7 mouse cellular contexts compared by ENCODE assay signal in genomic region chr4:118489717-118490132, GRCm38 (mm10). TPM values are rescaled to one million over a fixed set of nuclear protein-coding genes. Genes with fewer than 3 reads are reported as not detected.
DNase-seq lines count a peak whose midpoint lies in the region; ATAC-seq and TF ChIP-seq lines count a peak whose summit lies in the region.

Gene Tie1 (minus strand): TSS chr4:118490061.

- H3K9ac ChIP-seq in embryonic facial prominence, embryonic 14.5 days (ENCODE audit: low read depth, low read length): no peak within 1 kb of the TSS
- H3K9ac ChIP-seq in heart, postnatal 0 days (replicated peaks; ENCODE audit: low read depth, low read length): no peak within 1 kb of the TSS

- peak within 1 kb of the TSS; percentile 14; the same call in 1 of the 2 replicates for H3K4me2 ChIP-seq in embryonic facial prominence, embryonic 14.5 days (ENCODE audit: low read depth, low read length)
- peak within 1 kb of the TSS; percentile 55 for H3K4me2 ChIP-seq in heart, postnatal 0 days (ENCODE audit: low read depth, low read length)

- TF ChIP-seq EP300 in heart, postnatal 0 days (IDR thresholded peaks at IDR 0.05; ENCODE audit: low read depth): peak; percentile 88

- WGBS in embryonic facial prominence, embryonic 14.5 days: 84% methylated on average over 8 of the region's 8 CpGs
- WGBS in heart, postnatal 0 days: 56% methylated on average over 8 of the region's 8 CpGs

- no peak within 1 kb of the TSS for H3K27ac ChIP-seq in embryonic facial prominence, embryonic 14.5 days (replicated peaks; ENCODE audit: low read depth, low read length)
- peak within 1 kb of the TSS; percentile 67 for H3K27ac ChIP-seq in heart, postnatal 0 days (ENCODE audit: low read depth)

- H3K4me1 ChIP-seq in embryonic facial prominence, embryonic 14.5 days (ENCODE audit: control insufficient read depth, insufficient read depth, low read length): no peaks in the 10 kb centered on the region
- no peaks in the 10 kb centered on the region for H3K4me1 ChIP-seq in heart, postnatal 0 days (ENCODE audit: control insufficient read depth, insufficient read depth)

- H3K36me3 ChIP-seq in embryonic facial prominence, embryonic 14.5 days (ENCODE audit: control insufficient read depth, insufficient read depth, low read length): no peaks in the 10 kb centered on the region
- no peaks in the 10 kb centered on the region for H3K36me3 ChIP-seq in heart, postnatal 0 days (replicated peaks; ENCODE audit: control insufficient read depth, insufficient read depth, low read length)

- DNase-seq in adrenal gland, postnatal 36 days: peak; percentile 65 to 77
- peak; percentile 50 for DNase-seq in embryonic facial prominence, embryonic 14.5 days (ENCODE audit: low spot score)
- peak; percentile 85 for DNase-seq in heart, postnatal 0 days (ENCODE audit: low spot score)
- DNase-seq in kidney, postnatal 14 days: peak; percentile 80
- DNase-seq in lung, postnatal 4 days: peak; percentile 78 to 91
- no peak for DNase-seq in c-Kit-positive CD71-positive TER-119-positive erythroid progenitor cells, embryonic 14.5 days (ENCODE audit: low spot score)
- no peak for DNase-seq in Muller cell, postnatal 12 days (ENCODE audit: inconsistent ontology term)

- ATAC-seq in embryonic facial prominence, embryonic 14.5 days (ENCODE audit: low read depth): 0 out of 2 replicates have a peak, but pooled peaks have one; percentile 37
- peak; percentile 94 for ATAC-seq in heart, postnatal 0 days (ENCODE audit: insufficient read depth, low read depth)

- peak within 1 kb of the TSS; percentile 7; the same call in 1 of the 2 replicates for H3K4me3 ChIP-seq in embryonic facial prominence, embryonic 14.5 days (ENCODE audit: low read depth, low read length)
- H3K4me3 ChIP-seq in heart, postnatal 0 days (ENCODE audit: low read depth, low read length): peak within 1 kb of the TSS; percentile 43

- H3K27me3 ChIP-seq in embryonic facial prominence, embryonic 14.5 days (replicated peaks; ENCODE audit: control insufficient read depth, insufficient read depth, low read length): no peaks in the 10 kb centered on the region
- H3K27me3 ChIP-seq in heart, postnatal 0 days (ENCODE audit: control insufficient read depth, insufficient read depth, low read length): no peaks in the 10 kb centered on the region

- no peak for TF ChIP-seq CTCF in heart, postnatal 0 days (IDR thresholded peaks at IDR 0.05; ENCODE audit: low read depth)

- no peaks in the 10 kb centered on the region for H3K9me3 ChIP-seq in embryonic facial prominence, embryonic 14.5 days (ENCODE audit: control insufficient read depth, low read length)
- H3K9me3 ChIP-seq in heart, postnatal 0 days (replicated peaks; ENCODE audit: control insufficient read depth, low read length): no peaks in the 10 kb centered on the region

RNA-seq across cellular contexts. Expression of gene Tie1, which starts in this region (rescaled TPM):
- 10 to 100 TPM; 31.9 to 61.4 TPM for total RNA-seq in adrenal gland, postnatal 36 days (2021)
- polyA plus RNA-seq in embryonic facial prominence, embryonic 14.5 days (2014; fragmentation: Nextera tagmentation; extraction: Ambion mirVana): 22.3 and 24.2 TPM in 2 replicates
- total RNA-seq in heart, postnatal 0 days (2014; rRNA removed; ENCODE audit: low replicate concordance): 116 and 120 TPM in 2 replicates
- 43.4 and 48.0 TPM in 2 replicates for polyA plus RNA-seq in heart, postnatal 0 days (2015; fragmentation: Nextera tagmentation; extraction: Ambion mirVana)

Comparison
In these comparisons a context has a peak if more than half of its experiments do, and no peak if none do; other contexts are left out.
1. DNase-seq: peak in adrenal gland, postnatal 36 days (2 of 2), embryonic facial prominence, embryonic 14.5 days (single experiment), heart, postnatal 0 days (single experiment), kidney, postnatal 14 days (single experiment) and lung, postnatal 4 days (2 of 2); none in c-Kit-positive CD71-positive TER-119-positive erythroid progenitor cells, embryonic 14.5 days (single experiment) and Muller cell, postnatal 12 days (single experiment).